Mouse (Mus musculus): ENCODE measurements around the gene Mrps26. TPM values are rescaled to one million over a fixed set of nuclear protein-coding genes. Genes with fewer than 3 reads are reported as not detected.
"Not testable (repeated sequence)": the region's sequence is repeated elsewhere in the genome, so short reads cannot be mapped to it uniquely, and the experiment has no call there.

Mrps26 gene
- polyA plus RNA-seq, 1 experiment from 2014 or later: 89.0 TPM

DNA sequence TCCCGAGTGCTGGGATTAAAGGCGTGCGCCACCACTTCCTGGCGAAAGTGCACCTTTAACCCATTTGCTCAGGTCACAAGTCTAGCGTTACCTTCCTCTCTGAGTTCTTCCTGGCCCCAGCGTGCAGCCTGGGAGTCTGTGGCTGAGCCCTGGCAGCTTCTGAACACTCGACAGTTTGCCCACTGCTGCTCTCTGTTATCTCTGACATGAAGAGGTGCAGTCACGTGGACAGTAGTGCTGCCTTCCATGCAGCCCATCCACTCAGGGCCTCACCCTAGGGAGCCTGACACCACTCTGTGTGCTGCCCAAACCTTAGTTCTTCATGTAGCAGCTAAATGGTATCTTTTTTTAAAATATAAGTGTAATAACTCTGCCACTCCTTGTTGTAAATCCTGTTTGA is 16.6 kb upstream of the Mrps26 start:
- Histone ChIP-seq H3K9me3 (replicated peaks) (no peaks in the 10 kb centered on the region), H3K36me3 (peaks cover 94% of the 10 kb centered on the region)
- WGBS: 91% methylated on average over 8 of the region's 8 CpGs

DNA sequence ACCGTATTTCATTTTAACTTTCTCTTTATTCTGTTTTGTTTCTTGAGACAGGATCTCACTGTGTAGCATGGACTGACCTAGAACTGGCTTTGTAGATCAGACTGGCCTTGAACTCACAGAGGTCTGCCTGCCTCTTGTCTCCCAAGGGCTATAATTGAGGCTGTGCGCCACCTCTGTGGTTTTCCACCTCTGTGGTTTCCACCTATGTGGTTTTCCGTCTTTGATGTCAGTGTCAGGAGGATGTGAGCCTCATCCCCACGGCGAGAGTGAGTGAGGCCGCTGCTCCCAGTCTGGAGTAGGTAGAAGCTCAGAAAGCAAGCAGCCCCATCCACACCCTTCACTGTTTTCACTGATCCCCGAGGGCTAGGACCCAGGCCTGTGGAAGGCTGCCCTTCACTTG is 8.7 kb upstream of the Mrps26 start:
- H3K27ac ChIP-seq (replicated peaks): no peak overlapping the region
- 90% methylated on average over 7 of the region's 7 CpGs for WGBS
- H3K4me1 ChIP-seq: no peaks in the 10 kb centered on the region
- peaks cover 80% of the 10 kb centered on the region for H3K36me3 ChIP-seq
- no peak overlapping the region for H3K4me3 ChIP-seq
- H3K9me3 ChIP-seq (replicated peaks): no peaks in the 10 kb centered on the region
- H3K27me3 ChIP-seq (ENCODE audit: low read depth, poor library complexity, severe bottlenecking): no peaks in the 10 kb centered on the region
- no peak for DNase-seq (ENCODE audit: low spot score)

More for the DNA sequence above, 16.6 kb upstream of the Mrps26 start:
- no peak for DNase-seq (ENCODE audit: low spot score)
- Histone ChIP-seq H3K4me3 (no peak overlapping the region), H3K27ac (replicated peaks) (no peak overlapping the region), H3K27me3 (ENCODE audit: low read depth, poor library complexity, severe bottlenecking) (no peaks in the 10 kb centered on the region), H3K4me1 (no peaks in the 10 kb centered on the region)

DNA sequence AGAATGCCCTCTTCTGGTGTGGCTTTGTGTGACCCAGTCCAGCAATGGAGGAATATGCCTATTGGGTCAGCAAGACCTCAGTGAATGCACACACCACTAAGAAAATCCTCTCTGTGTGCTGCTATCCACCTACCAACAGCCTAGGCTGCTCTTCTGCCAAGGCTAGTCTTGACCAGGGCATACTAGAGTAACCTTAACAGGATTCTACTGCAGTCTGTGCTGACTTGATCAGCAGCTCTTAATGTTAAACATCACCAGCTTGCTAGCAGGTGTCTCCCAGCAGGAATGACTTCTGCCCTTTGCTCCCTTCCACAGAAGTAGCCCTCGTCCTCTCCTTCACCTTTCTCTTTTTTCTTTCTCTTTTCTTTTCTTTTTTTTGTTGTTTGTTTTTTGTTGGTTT is 7.2 kb upstream of the Mrps26 start:
- H3K4me1 ChIP-seq: no peaks in the 10 kb centered on the region
- H3K4me3 ChIP-seq: no peak overlapping the region
- H3K27ac ChIP-seq (replicated peaks): no peak overlapping the region
- peaks cover 70% of the 10 kb centered on the region for H3K36me3 ChIP-seq
- H3K27me3 ChIP-seq (ENCODE audit: low read depth, poor library complexity, severe bottlenecking): no peaks in the 10 kb centered on the region
- DNase-seq (ENCODE audit: low spot score): no peak
- 93% methylated on average over 1 of the region's 1 CpGs for WGBS
- no peaks in the 10 kb centered on the region for H3K9me3 ChIP-seq (replicated peaks)

GRCm38 (mm10) chr2:130557462-130557861 is 6.1 kb upstream of the Mrps26 start:
- no peak overlapping the region for H3K4me3 ChIP-seq
- peaks cover 58% of the 10 kb centered on the region for H3K36me3 ChIP-seq
- DNase-seq (ENCODE audit: low spot score): no peak
- no peaks in the 10 kb centered on the region for H3K27me3 ChIP-seq (ENCODE audit: low read depth, poor library complexity, severe bottlenecking)
- H3K4me1 ChIP-seq: peaks cover under 1% of the 10 kb centered on the region
- H3K27ac ChIP-seq (replicated peaks): no peak overlapping the region
- H3K9me3 ChIP-seq (replicated peaks): no peaks in the 10 kb centered on the region
- 95% methylated on average over 2 of the region's 2 CpGs for WGBS

DNA sequence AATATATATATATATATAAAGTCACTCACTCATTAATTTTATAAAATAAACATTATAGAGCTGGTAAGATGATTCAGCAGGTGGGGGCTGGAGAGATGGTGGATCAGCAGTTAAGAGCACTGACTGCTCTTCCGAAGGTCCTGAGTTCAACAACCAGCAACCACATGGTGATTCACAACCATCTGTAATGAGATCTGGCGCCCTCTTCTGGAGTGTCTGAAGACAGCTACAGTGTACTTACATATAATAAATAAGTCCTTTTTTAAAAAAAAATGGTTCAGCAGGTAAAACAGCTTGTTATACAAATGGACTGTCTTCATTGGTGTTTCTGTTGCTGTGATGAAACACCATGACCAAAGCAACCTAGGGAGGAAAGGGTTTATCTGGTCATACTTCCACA is 5.5 kb upstream of the Mrps26 start:
- DNase-seq (ENCODE audit: low spot score): no peak
- Histone ChIP-seq H3K27me3 (ENCODE audit: low read depth, poor library complexity, severe bottlenecking) (no peaks in the 10 kb centered on the region), H3K4me1 (peaks cover 6% of the 10 kb centered on the region), H3K9me3 (replicated peaks) (no peaks in the 10 kb centered on the region), H3K27ac (replicated peaks) (no peak overlapping the region), H3K4me3 (no peak overlapping the region), H3K36me3 (peaks cover 52% of the 10 kb centered on the region)
- 75% methylated on average over 2 of the region's 2 CpGs for WGBS

DNA sequence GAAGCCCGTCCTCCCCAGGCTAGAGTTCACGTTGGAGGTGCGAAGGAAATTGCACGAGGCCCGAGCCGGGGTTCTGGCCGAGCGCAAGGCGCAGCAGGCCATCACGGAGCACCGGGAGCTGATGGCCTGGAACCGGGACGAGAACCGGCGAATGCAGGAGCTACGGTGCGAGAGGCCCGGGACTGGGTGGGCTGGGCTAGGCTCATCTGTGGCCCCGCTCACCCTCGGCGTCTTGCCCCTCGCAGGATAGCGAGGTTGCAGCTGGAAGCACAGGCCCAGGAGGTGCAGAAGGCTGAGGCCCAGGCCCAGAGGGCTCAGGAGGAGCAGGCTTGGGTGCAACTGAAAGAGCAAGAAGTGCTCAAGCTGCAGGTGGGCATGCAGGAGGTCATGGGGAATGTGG is 521 bp downstream of the Mrps26 start:
- no peaks in the 10 kb centered on the region for H3K27me3 ChIP-seq (ENCODE audit: low read depth, poor library complexity, severe bottlenecking)
- 1% methylated on average over 23 of the region's 23 CpGs for WGBS
- peaks cover 23% of the 10 kb centered on the region for H3K4me1 ChIP-seq
- peak overlapping the region; percentile 86 for H3K27ac ChIP-seq (replicated peaks)
- H3K4me3 ChIP-seq: peak overlapping the region; percentile 84
- DNase-seq (ENCODE audit: low spot score): no peak
- peaks cover 24% of the 10 kb centered on the region for H3K36me3 ChIP-seq
- no peaks in the 10 kb centered on the region for H3K9me3 ChIP-seq (replicated peaks)

DNA sequence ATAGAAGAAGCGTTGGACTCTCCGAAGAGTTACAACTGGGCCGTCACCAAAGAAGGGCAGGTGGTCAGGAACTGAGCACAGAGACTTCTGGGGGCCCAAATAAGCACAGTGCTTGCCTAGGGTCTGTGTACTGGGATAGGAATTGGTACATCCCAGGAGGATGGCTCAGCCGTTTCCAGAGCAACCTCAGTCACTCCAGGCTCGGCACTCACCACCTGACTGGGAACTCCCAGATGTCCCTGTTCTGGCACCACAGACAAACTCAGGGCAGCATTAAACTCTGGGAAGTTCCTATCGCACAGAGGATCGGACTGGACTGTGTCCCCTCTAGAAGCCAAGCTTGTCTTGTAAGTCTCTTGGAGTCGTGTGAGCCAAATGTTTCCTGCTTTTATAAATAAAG is 1.4 kb downstream of the Mrps26 start:
- WGBS: 86% methylated on average over 8 of the region's 8 CpGs
- peak overlapping the region; percentile 84 for H3K4me3 ChIP-seq

DNA sequence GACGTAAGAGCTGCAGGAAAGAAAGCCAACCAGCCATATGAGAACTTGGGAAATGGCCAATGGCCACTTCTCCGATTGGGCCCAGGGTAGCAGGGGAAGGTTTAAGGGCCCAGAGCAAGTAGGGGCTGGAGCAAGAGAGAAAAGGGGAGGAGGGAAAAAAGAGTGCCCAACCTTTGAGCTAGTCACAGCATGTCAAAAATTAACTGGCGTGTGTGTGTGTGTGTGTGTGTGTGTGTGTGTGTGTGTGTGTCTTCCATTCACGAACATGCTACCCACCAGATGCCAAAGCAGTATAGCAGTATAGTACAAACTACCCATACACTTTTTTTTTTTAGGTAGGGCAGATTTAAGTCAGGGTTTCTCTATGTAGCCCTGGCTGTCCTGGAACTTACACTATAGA is 5.4 kb downstream of the Mrps26 start:
- H3K36me3 ChIP-seq: peaks cover 24% of the 10 kb centered on the region
- peaks cover 12% of the 10 kb centered on the region for H3K4me1 ChIP-seq
- H3K4me3 ChIP-seq: no peak overlapping the region
- WGBS: 85% methylated on average over 4 of the region's 4 CpGs
- H3K27ac ChIP-seq (replicated peaks): no peak overlapping the region
- H3K9me3 ChIP-seq (replicated peaks): no peaks in the 10 kb centered on the region
- DNase-seq (ENCODE audit: low spot score): no peak
- H3K27me3 ChIP-seq (ENCODE audit: low read depth, poor library complexity, severe bottlenecking): peaks cover 9% of the 10 kb centered on the region

More for the DNA sequence above, 1.4 kb downstream of the Mrps26 start:
- no peak overlapping the region for H3K27ac ChIP-seq (replicated peaks)
- H3K4me1 ChIP-seq: peaks cover 23% of the 10 kb centered on the region
- H3K27me3 ChIP-seq (ENCODE audit: low read depth, poor library complexity, severe bottlenecking): no peaks in the 10 kb centered on the region
- no peak for DNase-seq (ENCODE audit: low spot score)
- H3K36me3 ChIP-seq: peaks cover 24% of the 10 kb centered on the region
- no peaks in the 10 kb centered on the region for H3K9me3 ChIP-seq (replicated peaks)

DNA sequence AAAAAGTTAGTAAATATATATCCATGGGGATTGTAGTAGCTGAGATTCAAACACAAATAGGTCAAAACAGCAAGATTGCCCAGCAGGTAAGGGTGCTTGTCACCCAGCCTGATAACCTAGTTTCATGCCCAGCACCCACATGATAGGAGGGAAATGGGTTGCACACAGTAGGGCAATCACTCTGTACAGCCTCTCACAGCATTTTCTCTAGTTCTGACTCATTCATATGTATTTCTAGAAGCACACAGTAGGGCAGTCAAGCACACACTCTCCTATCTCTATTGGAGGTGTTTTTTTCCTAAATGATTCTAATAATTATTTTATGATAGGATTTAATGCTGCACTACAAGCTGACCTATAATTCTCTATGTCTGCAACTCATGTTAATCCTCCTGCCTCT is 6.4 kb downstream of the Mrps26 start:
- peaks cover 22% of the 10 kb centered on the region for H3K36me3 ChIP-seq
- H3K9me3 ChIP-seq (replicated peaks): no peaks in the 10 kb centered on the region

GRCm38 (mm10) chr2:130574960-130575359 is 11.4 kb downstream of the Mrps26 start:
- WGBS: 86% methylated on average over 5 of the region's 5 CpGs
- H3K4me3 ChIP-seq: no peak overlapping the region

More for the DNA sequence above, 6.4 kb downstream of the Mrps26 start:
- DNase-seq (ENCODE audit: low spot score): no peak
- Histone ChIP-seq H3K4me1 (peaks cover 2% of the 10 kb centered on the region), H3K27ac (replicated peaks) (no peak overlapping the region), H3K27me3 (ENCODE audit: low read depth, poor library complexity, severe bottlenecking) (peaks cover 18% of the 10 kb centered on the region), H3K4me3 (no peak overlapping the region)

GRCm38 (mm10) chr2:130575873-130576272 is 12.3 kb downstream of the Mrps26 start, which contains the start of gene Oxt:
TSS of gene Oxt (plus strand) at chr2:130576173.
- peaks cover 78% of the 10 kb centered on the region for H3K27me3 ChIP-seq (ENCODE audit: low read depth, poor library complexity, severe bottlenecking)
- no peaks in the 10 kb centered on the region for H3K9me3 ChIP-seq (replicated peaks)
- DNase-seq (ENCODE audit: low spot score): no peak
- peak within 1 kb of the TSS; percentile 44 for H3K4me3 ChIP-seq
- no peaks in the 10 kb centered on the region for H3K36me3 ChIP-seq
- H3K4me1 ChIP-seq: peaks cover 31% of the 10 kb centered on the region
- 42% methylated on average over 9 of the region's 9 CpGs for WGBS
- 0 out of 2 replicates have a peak within 1 kb of the TSS, but pooled peaks have one; percentile 9 for H3K27ac ChIP-seq (replicated peaks)

More at GRCm38 (mm10) chr2:130574960-130575359, 11.4 kb downstream of the Mrps26 start:
- DNase-seq (ENCODE audit: low spot score): no peak
- Histone ChIP-seq H3K4me1 (peaks cover 22% of the 10 kb centered on the region), H3K36me3 (no peaks in the 10 kb centered on the region), H3K27me3 (ENCODE audit: low read depth, poor library complexity, severe bottlenecking) (peaks cover 69% of the 10 kb centered on the region), H3K9me3 (replicated peaks) (no peaks in the 10 kb centered on the region), H3K27ac (replicated peaks) (no peak overlapping the region)

GRCm38 (mm10) chr2:130576564-130576963 is 13.0 kb downstream of the Mrps26 start:
- DNase-seq (ENCODE audit: low spot score): peak; percentile 34
- under 1% methylated on average over 32 of the region's 32 CpGs for WGBS
- Histone ChIP-seq H3K4me3 (peak overlapping the region; percentile 44), H3K4me1 (peaks cover 34% of the 10 kb centered on the region), H3K27ac (replicated peaks) (0 out of 2 replicates have a peak overlapping the region, but pooled peaks have one; percentile 9), H3K27me3 (ENCODE audit: low read depth, poor library complexity, severe bottlenecking) (peaks cover 85% of the 10 kb centered on the region)
- not testable (repeated sequence) for H3K9me3 ChIP-seq (replicated peaks); H3K36me3 ChIP-seq

DNA sequence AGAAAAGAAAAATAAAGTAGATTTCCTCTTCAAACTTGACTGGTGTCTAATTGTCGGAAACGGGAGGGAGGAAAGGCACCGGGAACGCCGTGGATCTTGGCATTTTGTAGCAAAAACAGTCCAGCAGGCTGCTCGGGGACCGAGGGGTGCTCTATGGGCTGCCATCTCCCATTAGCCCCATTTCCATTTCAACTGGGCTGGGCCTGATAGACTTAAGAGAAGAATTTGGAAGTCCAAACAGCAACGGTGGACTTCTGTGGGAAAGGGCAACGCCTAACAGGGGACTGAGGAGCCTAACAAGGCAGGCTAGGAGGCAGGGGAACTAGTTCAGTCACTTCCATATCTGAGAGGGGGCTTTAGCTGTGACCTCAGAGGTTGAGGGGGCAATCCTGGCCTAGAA is 13.5 kb downstream of the Mrps26 start:
- Histone ChIP-seq H3K9me3 (replicated peaks) (no peaks in the 10 kb centered on the region), H3K27me3 (ENCODE audit: low read depth, poor library complexity, severe bottlenecking) (peaks cover 89% of the 10 kb centered on the region), H3K4me3 (peak overlapping the region; percentile 44), H3K27ac (replicated peaks) (no peak overlapping the region), H3K36me3 (no peaks in the 10 kb centered on the region), H3K4me1 (peaks cover 34% of the 10 kb centered on the region)
- 4% methylated on average over 9 of the region's 9 CpGs for WGBS
- peak; percentile 35 for DNase-seq (ENCODE audit: low spot score)

GRCm38 (mm10) chr2:130577632-130578031 is 14.1 kb downstream of the Mrps26 start:
- H3K9me3 ChIP-seq (replicated peaks): no peaks in the 10 kb centered on the region
- H3K4me3 ChIP-seq: peak overlapping the region; percentile 44; the same call in 1 of the 2 replicates
- H3K27ac ChIP-seq (replicated peaks): no peak overlapping the region
- peak; percentile 42 for DNase-seq (ENCODE audit: low spot score)
- H3K4me1 ChIP-seq: peaks cover 34% of the 10 kb centered on the region
- H3K27me3 ChIP-seq (ENCODE audit: low read depth, poor library complexity, severe bottlenecking): peaks cover 95% of the 10 kb centered on the region
- H3K36me3 ChIP-seq: no peaks in the 10 kb centered on the region
- 4% methylated on average over 12 of the region's 12 CpGs for WGBS
